Mouse (Mus musculus) kidney, postnatal 4 days (tissue): ENCODE results near the gene Zfp819.
"Not testable (repeated sequence)": the region's sequence is repeated elsewhere in the genome, so short reads cannot be mapped to it uniquely, and the experiment has no call there.

Source experiments
- DNase-seq, 2 experiments: peaks; one replicate each; pipeline ENCODE4 v3.0.0; 2021; ENCODE audit warnings: mixed read lengths in 2 of 2

The Zfp819 gene

DNA sequence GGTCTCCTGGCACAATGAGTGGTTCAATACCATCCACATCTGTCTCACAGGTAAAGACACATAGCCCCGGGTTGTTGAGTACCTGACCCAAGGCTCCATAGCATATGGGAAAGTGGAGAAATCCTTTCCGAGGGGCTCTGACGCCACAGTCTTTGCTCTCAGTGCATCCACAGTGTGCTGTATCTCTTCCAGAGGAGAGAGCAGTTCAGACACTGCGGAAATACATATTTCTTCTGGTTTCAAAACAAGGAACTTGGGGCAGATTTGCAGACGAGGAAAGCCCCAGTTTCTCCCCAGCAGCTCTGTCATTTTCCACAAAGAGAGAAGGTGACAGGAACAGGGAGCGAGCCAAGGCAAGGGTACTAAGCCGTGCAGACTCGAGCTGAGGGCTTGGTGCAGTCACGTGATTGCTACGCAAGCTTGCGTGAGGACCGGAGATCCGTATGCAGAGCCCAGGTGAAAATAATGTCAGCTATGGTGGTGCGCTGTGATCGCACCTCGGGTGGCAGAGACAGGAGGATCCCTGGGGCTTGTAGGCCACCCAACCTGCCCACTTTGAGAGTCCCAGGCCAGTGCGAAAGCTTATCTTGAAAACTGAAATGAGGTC, 36.2 kb downstream of the Zfp819 start:
- no peak for DNase-seq

- no peak for DNase-seq
These were observed 45.7 kb downstream of the Zfp819 start for GRCm38 (mm10) chr7:43652683-43653082.

DNA sequence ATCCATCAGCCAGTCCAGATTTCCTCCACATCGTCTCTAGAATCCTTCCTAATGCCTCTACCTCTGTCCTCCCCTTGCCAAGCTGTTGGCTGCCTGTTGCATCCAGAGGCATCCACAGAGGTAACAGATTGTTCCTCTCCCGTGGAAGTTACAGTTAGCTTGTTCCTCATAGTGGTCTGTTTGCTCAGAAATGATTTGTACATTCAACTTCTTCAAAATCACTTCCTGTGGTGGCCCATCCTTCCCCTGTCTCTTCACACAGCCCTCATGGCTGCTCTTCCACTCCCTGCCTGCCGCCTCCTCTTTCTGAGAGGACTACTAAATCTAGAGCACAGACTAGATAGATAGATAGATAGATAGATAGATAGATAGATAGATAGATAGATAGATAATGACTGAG, 47.5 kb downstream of the Zfp819 start:
- DNase-seq = no peak

- no peak for DNase-seq
These were observed 49.3 kb downstream of the Zfp819 start for GRCm38 (mm10) chr7:43656232-43656631.

GRCm38 (mm10) chr7:43660002-43660401, 53.0 kb downstream of the Zfp819 start, which contains the start of gene Siglece:
TSS of gene Siglece (minus strand) at chr7:43660161.
- no peak for DNase-seq

GRCm38 (mm10) chr7:43662804-43663203, 55.8 kb downstream of the Zfp819 start:
- no peak for DNase-seq

DNA sequence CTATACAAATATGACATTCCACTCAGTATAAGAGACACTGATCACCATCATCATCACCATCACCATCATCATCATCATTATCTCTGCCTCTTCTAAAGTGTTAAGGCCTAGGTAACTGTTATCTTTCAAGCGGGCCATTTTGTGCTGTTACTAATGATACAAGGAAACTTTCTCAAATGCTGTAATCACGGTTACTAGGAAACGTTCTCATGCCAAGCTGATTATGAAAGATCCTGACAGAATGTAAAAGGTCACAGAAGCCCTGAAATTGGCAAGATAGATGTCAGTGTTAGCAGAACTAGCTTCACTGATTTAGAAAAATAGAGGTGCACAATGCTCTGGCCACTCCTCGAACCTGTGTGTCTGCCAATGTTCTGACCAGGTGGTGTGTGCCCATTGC, 60.3 kb downstream of the Zfp819 start:
- DNase-seq = not testable (repeated sequence)
